Mouse (Mus musculus) bone marrow, adult 2 months (tissue): ENCODE measurements around the gene Gcg.

Experiments used
- CTCF ChIP-seq: fragments of 200-500 bp; IDR thresholded peaks from 2 replicates; pipeline ENCODE4 v1.5.1; 2011; ENCODE audit warnings: low read length, control low read depth; ENCODE audit not compliant: control insufficient read depth, insufficient read depth
- POLR2A ChIP-seq: fragments of 200-500 bp; IDR thresholded peaks from 2 replicates; pipeline ENCODE4 v1.6.1; 2011; ENCODE audit warnings: low read depth, mild to moderate bottlenecking, control low read depth, low read length, borderline replicate concordance; ENCODE audit not compliant: control insufficient read depth

GRCm38 (mm10) chr2:62507130-62507529 lies 23.7 kb upstream of the Gcg start:
- no peak for TF ChIP-seq CTCF
- TF ChIP-seq POLR2A = no peak
